Mouse (Mus musculus) B cell, adult 2 months (primary cell): ENCODE results near the gene Gm5414.

Experiments
- DNase-seq, 2 experiments: peaks; one replicate each; pipeline ENCODE4 v3.0.0; 2022

The Gm5414 gene

GRCm38 (mm10) chr15:101627884-101628283, at the start of gene Gm5414:
Gm5414 (minus strand) TSS chr15:101628188.
- no peak for DNase-seq

GRCm38 (mm10) chr15:101675978-101676377, 48.0 kb upstream of the Gm5414 start:
- DNase-seq, result no peak

DNA sequence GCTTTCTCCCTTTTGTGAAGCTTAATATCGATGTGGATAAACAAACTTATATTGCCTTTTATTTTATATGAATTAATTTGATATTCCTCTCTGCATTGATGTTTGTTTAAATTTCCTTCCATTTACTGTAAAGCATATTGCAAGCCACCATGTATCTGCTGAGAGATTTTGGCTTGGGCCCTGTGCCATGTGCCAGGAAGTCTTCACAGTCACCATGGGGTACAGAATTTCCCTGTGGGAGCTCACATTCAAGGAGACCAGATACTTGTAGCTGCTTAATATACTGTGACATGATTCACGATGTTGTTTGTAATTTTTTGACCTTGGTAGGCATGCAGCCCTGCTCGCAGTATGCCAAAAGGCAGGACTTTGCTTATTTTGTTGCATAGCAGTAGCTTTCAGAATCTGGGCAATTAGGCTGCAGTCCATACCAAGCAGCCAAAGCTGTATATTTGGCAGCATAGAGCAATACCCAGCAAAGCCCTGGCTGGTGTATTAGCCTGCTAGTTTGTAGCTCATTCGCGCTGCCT, 24.8 kb upstream of the Gm5414 start:
- no peak for DNase-seq

GRCm38 (mm10) chr15:101647280-101647679, 19.3 kb upstream of the Gm5414 start, which contains the start of gene Gm5478:
Gm5478 (minus strand) TSS chr15:101647380.
- no peak for DNase-seq

DNA sequence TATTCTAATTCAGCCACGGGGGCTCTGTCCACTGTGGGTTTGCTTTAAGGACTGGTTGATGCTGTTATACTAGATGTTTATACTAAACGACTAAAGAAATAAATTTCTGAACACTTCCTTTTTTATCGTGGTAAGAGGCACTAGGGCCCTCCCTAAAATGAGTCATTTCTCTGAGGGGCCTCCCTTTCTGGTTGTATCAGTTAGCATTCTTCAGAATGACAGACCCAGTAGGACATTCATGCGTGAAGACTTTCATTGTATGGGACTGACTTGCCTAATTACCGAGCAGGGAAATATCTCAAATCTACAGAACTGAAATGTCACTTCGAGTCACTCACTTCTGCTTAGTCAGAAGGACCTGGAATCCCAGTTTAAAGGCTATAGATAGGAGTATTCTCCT, 28.9 kb downstream of the Gm5414 start:
- no peak for DNase-seq

- no peak for DNase-seq
Measured at GRCm38 (mm10) chr15:101588216-101588615, 39.8 kb downstream of the Gm5414 start.

DNA sequence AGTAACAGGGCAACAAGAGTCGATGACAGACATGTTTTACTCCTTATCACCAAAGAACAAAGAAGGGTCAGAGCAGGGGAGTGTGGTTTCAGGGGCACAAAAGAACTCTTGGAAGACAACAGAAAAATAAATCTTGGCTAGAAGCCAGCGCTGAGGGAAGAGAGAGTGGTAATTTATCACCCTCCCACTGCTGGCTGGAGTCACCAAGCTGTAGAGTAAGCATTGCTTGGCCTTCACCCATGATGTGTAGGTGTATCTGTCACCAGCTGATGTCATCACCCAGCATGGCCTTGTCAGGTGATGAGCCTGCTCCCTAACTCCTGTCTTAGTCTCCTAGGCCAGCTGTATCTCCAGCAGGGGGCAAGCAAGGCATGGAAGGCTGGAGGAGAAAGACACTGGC, 43.5 kb downstream of the Gm5414 start:
- no peak for DNase-seq

DNA sequence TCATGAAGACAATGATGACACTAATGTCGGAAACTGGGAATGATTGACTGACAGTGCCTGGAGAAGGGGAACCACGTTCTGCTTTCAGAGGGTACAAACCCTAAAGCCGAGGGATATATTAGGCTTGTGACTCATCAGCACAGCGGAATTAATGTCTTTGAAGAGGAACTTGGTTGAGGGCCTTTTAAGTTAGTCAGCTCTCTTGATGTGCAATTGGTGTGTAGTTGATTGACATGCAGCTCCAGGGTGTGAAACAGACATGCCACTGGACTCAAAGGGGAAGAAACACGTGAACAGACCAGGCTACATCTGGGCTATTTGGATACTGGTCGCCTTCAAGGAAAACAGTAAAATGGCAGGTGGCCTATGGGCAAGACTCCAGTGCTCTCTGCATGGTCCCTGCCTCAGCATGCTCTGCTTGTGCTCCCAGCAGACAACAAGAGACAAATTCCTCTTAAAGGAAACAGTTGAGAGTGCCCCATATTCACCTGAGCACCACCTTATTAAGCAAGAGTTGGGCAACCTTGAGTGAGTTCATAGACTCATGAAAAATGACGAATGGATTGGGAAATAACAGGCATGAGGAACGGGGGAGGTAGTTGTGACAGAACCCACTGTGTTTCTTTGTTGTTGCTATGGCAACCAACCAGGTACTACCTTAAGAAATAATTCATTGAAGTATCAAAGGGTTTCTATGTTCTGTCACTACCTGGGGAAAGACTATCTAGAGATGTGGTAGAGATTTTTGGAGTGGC, 44.6 kb downstream of the Gm5414 start:
- DNase-seq, result no peak

DNA sequence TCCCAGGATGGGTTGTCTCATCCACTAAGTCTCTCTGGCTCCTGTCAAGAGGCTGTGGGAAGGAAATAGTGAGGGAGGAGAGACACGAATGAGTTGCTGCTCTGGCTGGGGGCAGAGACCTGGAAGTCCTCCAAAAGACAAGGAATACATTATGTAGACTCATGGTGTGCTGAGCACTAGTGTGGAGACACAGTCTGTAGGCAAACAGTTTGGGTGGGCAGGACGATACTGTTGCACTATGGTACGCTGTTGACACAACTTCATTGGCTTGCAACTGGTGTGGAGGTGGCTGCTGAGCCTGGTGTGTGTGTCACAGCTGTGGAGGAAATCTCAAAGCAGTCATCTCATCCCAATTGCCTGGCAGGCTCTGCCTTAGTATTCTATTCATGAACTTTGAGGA, 46.3 kb downstream of the Gm5414 start:
- no peak for DNase-seq

GRCm38 (mm10) chr15:101575506-101575905, 52.5 kb downstream of the Gm5414 start:
- no peak for DNase-seq
